Comparison of ENCODE assay signal across 9 mouse cellular contexts in genomic region chr11:65631164-65631563, GRCm38 (mm10).
A peak's percentile ranks its signal among the peaks of the same experiment; 100 is the strongest.
DNase-seq lines count a peak whose midpoint lies in the region; ATAC-seq and TF ChIP-seq lines count a peak whose summit lies in the region.
"Had no signal": no experiment of that assay in that cellular context is flagged by ENCODE, and none has a peak within 500 bp of the region (broad histone marks: within the 10 kb centered on the region; RNA-seq: fewer than 3 reads in every experiment).

No protein-coding gene starts in this region.

- TF ChIP-seq CTCF in left cerebral cortex, adult 2 months (IDR thresholded peaks at IDR 0.05), result peak; percentile 61

- DNase-seq in left cerebral cortex, adult 2 months (ENCODE audit: extremely low spot score in 1 of 2, low spot score in 2 of 2), result peak in 1 of 2 experiments; percentile 12
- no peak for DNase-seq in left cerebral cortex, adult 11 months (ENCODE audit: low spot score)
- peak; percentile 36 for DNase-seq in adipocyte (ENCODE audit: low spot score)
- peak; percentile 14 for DNase-seq in brain, embryonic 18.5 days (ENCODE audit: low read depth, low spot score)
- DNase-seq in kidney, postnatal 4 days, result peak; percentile 58 to 66
- no peak for DNase-seq in thymus, adult 18-20 months

- H3K4me3 ChIP-seq in left cerebral cortex, adult 2 months, result no peak overlapping the region
- H3K4me3 ChIP-seq: hindbrain, embryonic 15.5 days; stomach, embryonic 15.5 days had no signal

- no peak for ATAC-seq in inflammation-experienced regulatory T-cells, adult 6 months

- H3K27ac ChIP-seq in left cerebral cortex, adult 2 months, result no peak overlapping the region
- H3K27ac ChIP-seq: hindbrain, embryonic 15.5 days; stomach, embryonic 15.5 days had no signal

- intact Hi-C loops in left cerebral cortex, adult 2 months (cut with DNase I), result loop anchor here (1.0 to 2.0 kb wide), 2 partner anchors 363 to 434 kb away; no protein-coding TSS in a partner anchor

Comparison
In these comparisons a context has a peak if more than half of its experiments do, and no peak if none do; other contexts are left out.
1. DNase-seq: peak in adipocyte (single experiment), brain, embryonic 18.5 days (single experiment) and kidney, postnatal 4 days (2 of 2); none in left cerebral cortex, adult 11 months (single experiment) and thymus, adult 18-20 months (0 of 2).